Mouse (Mus musculus) ovary, adult 18-20 months (tissue): ENCODE measurements around the gene Adamts3.
A peak's percentile ranks its signal among the peaks of the same experiment; 100 is the strongest.

Source experiments
- DNase-seq: peaks from one replicate; pipeline ENCODE4 v3.0.0; 2022; ENCODE audit warnings: low spot score, mixed read lengths

The Adamts3 gene

GRCm38 (mm10) chr5:89883051-89883907 is at the start of gene Adamts3:
TSS of gene Adamts3 (minus strand) at chr5:89883334.
- peak; percentile 33 for DNase-seq

GRCm38 (mm10) chr5:89931511-89931910 is 48.4 kb upstream of the Adamts3 start:
- no peak for DNase-seq

GRCm38 (mm10) chr5:89912359-89912758 is 29.2 kb upstream of the Adamts3 start:
- no peak for DNase-seq

GRCm38 (mm10) chr5:89911950-89912349 is 28.8 kb upstream of the Adamts3 start:
- DNase-seq, result no peak

GRCm38 (mm10) chr5:89911508-89911907 is 28.4 kb upstream of the Adamts3 start:
- no peak for DNase-seq

GRCm38 (mm10) chr5:89906884-89907431 is 23.8 kb upstream of the Adamts3 start:
- no peak for DNase-seq

- DNase-seq, result no peak
Measured at GRCm38 (mm10) chr5:89901026-89901425, 17.9 kb upstream of the Adamts3 start.

GRCm38 (mm10) chr5:89897495-89897894 is 14.4 kb upstream of the Adamts3 start:
- peak; percentile 53 for DNase-seq

- no peak for DNase-seq
Measured at GRCm38 (mm10) chr5:89895520-89895919, 12.4 kb upstream of the Adamts3 start.

GRCm38 (mm10) chr5:89884991-89885390 is 1.9 kb upstream of the Adamts3 start:
- no peak for DNase-seq

GRCm38 (mm10) chr5:89883908-89884204 is 722 bp upstream of the Adamts3 start:
- DNase-seq, result no peak

- peak; percentile 17 for DNase-seq
Measured at GRCm38 (mm10) chr5:89882091-89882734, 921 bp downstream of the Adamts3 start.

- DNase-seq, result no peak
Measured at GRCm38 (mm10) chr5:89881425-89881824, 1.7 kb downstream of the Adamts3 start.

- no peak for DNase-seq
Measured at GRCm38 (mm10) chr5:89878866-89879392, 4.2 kb downstream of the Adamts3 start.

- DNase-seq, result no peak
Measured at GRCm38 (mm10) chr5:89872661-89873060, 10.5 kb downstream of the Adamts3 start.

GRCm38 (mm10) chr5:89859603-89860002 is 23.5 kb downstream of the Adamts3 start:
- no peak for DNase-seq

- no peak for DNase-seq
Measured at GRCm38 (mm10) chr5:89858837-89859236, 24.3 kb downstream of the Adamts3 start.

- no peak for DNase-seq
Measured at GRCm38 (mm10) chr5:89846551-89846950, 36.6 kb downstream of the Adamts3 start.

- DNase-seq, result peak; percentile 36
Measured at GRCm38 (mm10) chr5:89844354-89844753, 38.8 kb downstream of the Adamts3 start.

GRCm38 (mm10) chr5:89843478-89843877 is 39.7 kb downstream of the Adamts3 start:
- no peak for DNase-seq

GRCm38 (mm10) chr5:89839627-89840026 is 43.5 kb downstream of the Adamts3 start:
- no peak for DNase-seq

GRCm38 (mm10) chr5:89821175-89821574 is 62.0 kb downstream of the Adamts3 start:
- DNase-seq, result no peak

GRCm38 (mm10) chr5:89819531-89819930 is 63.6 kb downstream of the Adamts3 start:
- no peak for DNase-seq
